Comparison of ENCODE assay signal across 10 mouse cellular contexts in the genomic region with DNA sequence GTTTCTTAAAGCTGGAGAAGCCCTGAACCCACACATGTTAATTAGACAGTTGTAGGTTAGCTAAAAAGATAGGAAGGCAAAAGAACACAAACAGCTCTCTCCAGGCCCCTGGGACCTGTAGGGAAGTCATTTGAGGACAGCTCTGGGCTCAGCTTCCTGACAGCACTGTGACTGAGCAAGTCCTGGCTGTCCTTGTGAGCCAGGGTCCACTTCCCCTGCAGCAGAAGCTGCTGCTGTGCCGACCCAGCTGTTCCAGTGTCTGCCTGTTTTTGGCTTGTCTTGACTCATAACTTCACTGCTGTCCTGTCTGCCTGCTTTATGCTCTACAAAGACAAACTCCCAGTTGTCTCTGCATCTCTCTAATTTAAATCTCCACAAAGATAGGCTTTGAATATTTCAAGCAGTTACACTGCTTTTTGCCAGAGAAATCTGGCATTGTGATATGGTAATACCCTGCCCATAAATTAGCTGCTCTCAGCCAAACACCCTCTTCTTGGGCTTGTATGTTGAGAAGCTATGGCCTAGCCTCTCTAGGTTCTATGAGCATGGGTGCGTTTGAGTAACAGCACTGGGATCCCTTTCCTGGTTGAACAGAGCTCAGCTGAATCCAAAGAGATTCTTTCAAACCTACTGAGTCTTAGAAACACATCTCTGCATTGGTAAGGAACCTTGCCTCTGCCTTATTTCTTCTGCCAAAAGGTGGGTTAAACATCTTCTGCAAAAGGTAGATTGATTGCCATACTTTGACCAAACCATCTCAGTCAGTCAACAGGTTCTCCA.
A peak's percentile ranks its signal among the peaks of the same experiment; 100 is the strongest.
DNase-seq lines count a peak whose midpoint lies in the region; ATAC-seq and TF ChIP-seq lines count a peak whose summit lies in the region.
"Had no signal": no experiment of that assay in that cellular context is flagged by ENCODE, and none has a peak within 500 bp of the region (broad histone marks: within the 10 kb centered on the region; RNA-seq: fewer than 3 reads in every experiment).

No protein-coding gene starts in this region.

- no peaks in the 10 kb centered on the region for H3K9me3 ChIP-seq in heart, embryonic 11.5 days (replicated peaks; ENCODE audit: control insufficient read depth, low read length)
- H3K9me3 ChIP-seq in lung, embryonic 14.5 days (ENCODE audit: low read depth, low read length): no peaks in the 10 kb centered on the region
- H3K9me3 ChIP-seq: limb, embryonic 13.5 days had no signal

- H3K4me1 ChIP-seq in heart, embryonic 11.5 days (ENCODE audit: control insufficient read depth, insufficient read depth, low read length): no peaks in the 10 kb centered on the region
- no peaks in the 10 kb centered on the region for H3K4me1 ChIP-seq in lung, embryonic 14.5 days (ENCODE audit: insufficient read depth)
- H3K4me1 ChIP-seq: limb, embryonic 13.5 days had no signal

- H3K4me2 ChIP-seq in heart, embryonic 11.5 days: no peak overlapping the region
- no peak overlapping the region for H3K4me2 ChIP-seq in lung, embryonic 14.5 days
- H3K4me2 ChIP-seq: limb, embryonic 13.5 days had no signal

- 43% methylated on average over 2 of the region's 2 CpGs for WGBS in heart, embryonic 11.5 days (ENCODE audit: insufficient replicate concordance)
- WGBS in lung, embryonic 14.5 days: 30% methylated on average over 2 of the region's 2 CpGs

- no peak overlapping the region for H3K9ac ChIP-seq in heart, embryonic 11.5 days (ENCODE audit: low read depth, low read length)
- H3K9ac ChIP-seq in lung, embryonic 14.5 days: no peak overlapping the region
- H3K9ac ChIP-seq: limb, embryonic 13.5 days had no signal

- DNase-seq in heart, adult 11 months: peak; percentile 99
- DNase-seq in NIH3T3 (ENCODE audit: low read depth): peak; percentile 24
- DNase-seq in gastrocnemius, postnatal 25 days: peak; percentile 69
- peak; percentile 76 for DNase-seq in lung, embryonic 14.5 days
- DNase-seq in cerebellum, adult 11-12 months: no peak
- DNase-seq in right cerebral cortex, adult 18-20 months: no peak
- no peak for DNase-seq in ovary, postnatal 36 days (ENCODE audit: low spot score)
- DNase-seq: cerebellum, adult 2 months had no signal

- no peak for TF ChIP-seq CTCF in lung, embryonic 14.5 days (IDR thresholded peaks at IDR 0.05; ENCODE audit: low read depth)

- ATAC-seq in heart, embryonic 11.5 days (replicated peaks; ENCODE audit: insufficient number of reproducible peaks, low FRiP score, low TSS enrichment): no peak
- ATAC-seq in lung, embryonic 14.5 days (ENCODE audit: insufficient read depth): peak; percentile 94; the same call in 1 of the 2 replicates

- no peaks in the 10 kb centered on the region for H3K36me3 ChIP-seq in heart, embryonic 11.5 days (ENCODE audit: control insufficient read depth, insufficient read depth, low read length)
- H3K36me3 ChIP-seq in lung, embryonic 14.5 days (ENCODE audit: insufficient read depth): no peaks in the 10 kb centered on the region
- H3K36me3 ChIP-seq: limb, embryonic 13.5 days had no signal

- no peaks in the 10 kb centered on the region for H3K27me3 ChIP-seq in heart, embryonic 11.5 days (ENCODE audit: control insufficient read depth, insufficient read depth, low read length)
- no peaks in the 10 kb centered on the region for H3K27me3 ChIP-seq in lung, embryonic 14.5 days (ENCODE audit: insufficient read depth, low read length)
- H3K27me3 ChIP-seq: limb, embryonic 13.5 days had no signal

- no peak overlapping the region for H3K4me3 ChIP-seq in heart, embryonic 11.5 days (ENCODE audit: low read depth, low read length)
- H3K4me3 ChIP-seq in lung, embryonic 14.5 days (ENCODE audit: low read depth, low read length): no peak overlapping the region
- H3K4me3 ChIP-seq: limb, embryonic 13.5 days had no signal

- H3K27ac ChIP-seq in heart, embryonic 11.5 days (ENCODE audit: low read depth, low read length): no peak overlapping the region
- no peak overlapping the region for H3K27ac ChIP-seq in lung, embryonic 14.5 days (ENCODE audit: low read depth)
- H3K27ac ChIP-seq: limb, embryonic 13.5 days had no signal

Comparison
In these comparisons a context has a peak if more than half of its experiments do, and no peak if none do; other contexts are left out.
1. DNase-seq: peak in heart, adult 11 months (single experiment), NIH3T3 (single experiment), gastrocnemius, postnatal 25 days (single experiment) and lung, embryonic 14.5 days (single experiment); none in cerebellum, adult 11-12 months (single experiment), right cerebral cortex, adult 18-20 months (single experiment) and ovary, postnatal 36 days (single experiment).